Mouse (Mus musculus) 416B (cell line): ENCODE measurements at regions not wholly inside any gene's neighbourhood (a gene's known extent, or its start where the extent isn't known, plus 50 kb on each side); places are given as distances from the start of the nearest gene placed in this dataset.
"Not testable (repeated sequence)": the region's sequence is repeated elsewhere in the genome, so short reads cannot be mapped to it uniquely, and the experiment has no call there.

Experiments used
- DNase-seq: peaks from one replicate; pipeline ENCODE4 v3.0.0; 2011; ENCODE audit warnings: low read depth

- DNase-seq, result peak; percentile 94
Observed at GRCm38 (mm10) chr4:8084954-8085639, 153.7 kb downstream of the Car8 start.

- no peak for DNase-seq
Observed at GRCm38 (mm10) chr4:8079349-8079748, 159.5 kb downstream of the Car8 start.

- no peak for DNase-seq
Observed at GRCm38 (mm10) chr4:8072989-8073573, 165.8 kb downstream of the Car8 start.

- not testable (repeated sequence) for DNase-seq
Observed at GRCm38 (mm10) chr4:8070693-8071092, 168.1 kb downstream of the Car8 start.

- DNase-seq, result peak; percentile 20
Observed at GRCm38 (mm10) chr4:8068086-8068485, 170.8 kb downstream of the Car8 start.

GRCm38 (mm10) chr4:8041776-8042175 lies 197.1 kb downstream of the Car8 start:
- DNase-seq, result no peak

GRCm38 (mm10) chr4:8037863-8038262 lies 201.0 kb downstream of the Car8 start:
- no peak for DNase-seq

GRCm38 (mm10) chr4:8033402-8033801 lies 205.4 kb downstream of the Car8 start:
- not testable (repeated sequence) for DNase-seq

- DNase-seq, result peak; percentile 72
Observed at GRCm38 (mm10) chr4:8005155-8005554, 233.7 kb downstream of the Car8 start.

- no peak for DNase-seq
Observed at GRCm38 (mm10) chr4:7997575-7997953, 241.3 kb downstream of the Car8 start.

GRCm38 (mm10) chr4:7996923-7997574 lies 241.8 kb downstream of the Car8 start:
- no peak for DNase-seq

- DNase-seq, result no peak
Observed at GRCm38 (mm10) chr4:7992944-7993343, 245.9 kb downstream of the Car8 start.

- peak; percentile 61 for DNase-seq
Observed at GRCm38 (mm10) chr4:7987781-7988180, 251.1 kb downstream of the Car8 start.

- peak; percentile 37 for DNase-seq
Observed at GRCm38 (mm10) chr4:7987346-7987745, 251.5 kb downstream of the Car8 start.

- no peak for DNase-seq
Observed at GRCm38 (mm10) chr4:7984814-7985213, 254.0 kb downstream of the Car8 start.

- DNase-seq, result no peak
Observed at GRCm38 (mm10) chr4:7979772-7980351, 259.0 kb downstream of the Car8 start.

GRCm38 (mm10) chr4:7977661-7978444 lies 261.0 kb downstream of the Car8 start:
- DNase-seq, result peak; percentile 65

GRCm38 (mm10) chr4:7970272-7970671 lies 268.6 kb downstream of the Car8 start:
- DNase-seq, result no peak

- DNase-seq, result no peak
Observed at GRCm38 (mm10) chr4:7965663-7966062, 273.2 kb downstream of the Car8 start.

GRCm38 (mm10) chr4:7961521-7962172 lies 277.2 kb downstream of the Car8 start:
- no peak for DNase-seq

GRCm38 (mm10) chr4:7960335-7960734 lies 278.5 kb downstream of the Car8 start:
- DNase-seq, result no peak

GRCm38 (mm10) chr4:7948020-7948419 lies 290.8 kb downstream of the Car8 start:
- no peak for DNase-seq
